Mouse (Mus musculus): ENCODE results near the gene Tmem240.
"Not testable (repeated sequence)": the region's sequence is repeated elsewhere in the genome, so short reads cannot be mapped to it uniquely, and the experiment has no call there.

DNA sequence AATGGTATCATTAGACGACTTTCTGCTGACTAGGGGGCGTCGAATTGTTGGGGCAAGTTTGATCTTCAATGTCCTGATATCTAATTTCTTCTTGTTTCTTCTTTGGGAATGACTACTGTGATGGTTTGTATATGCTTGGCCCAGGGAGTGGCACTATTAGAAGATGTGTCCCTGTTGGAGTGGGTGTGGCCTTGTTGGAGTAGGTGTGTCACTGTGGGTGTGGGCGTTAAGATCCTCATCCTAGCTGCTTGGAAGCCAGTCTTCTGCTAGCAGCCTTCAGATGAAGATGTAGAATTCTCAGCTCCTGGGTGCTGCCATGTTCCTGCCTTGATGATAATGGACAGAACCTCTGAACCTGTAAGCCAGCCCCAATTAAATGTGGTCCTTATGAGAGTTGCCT, 54.2 kb downstream of the Tmem240 start:
- TF ChIP-seq CTCF (IDR thresholded peaks at IDR 0.05; ENCODE audit: low read depth, low read length); POLR2A (IDR thresholded peaks at IDR 0.05; ENCODE audit: insufficient read depth, low read length): not testable (repeated sequence)

Measured in ES-Bruce4 (cell line).